Mouse (Mus musculus) bone marrow macrophage, adult 2 months (primary cell): ENCODE measurements around the gene Abcg8.

Experiments used
- CTCF ChIP-seq: IDR thresholded peaks from 2 replicates; pipeline ENCODE4 v1.5.1; 2012; ENCODE audit warnings: low read depth, mild to moderate bottlenecking, low read length, moderate library complexity
- POLR2A ChIP-seq: IDR thresholded peaks from 2 replicates; pipeline ENCODE4 v1.6.1; 2012; ENCODE audit warnings: mild to moderate bottlenecking, low read depth, low read length, borderline replicate concordance

DNA sequence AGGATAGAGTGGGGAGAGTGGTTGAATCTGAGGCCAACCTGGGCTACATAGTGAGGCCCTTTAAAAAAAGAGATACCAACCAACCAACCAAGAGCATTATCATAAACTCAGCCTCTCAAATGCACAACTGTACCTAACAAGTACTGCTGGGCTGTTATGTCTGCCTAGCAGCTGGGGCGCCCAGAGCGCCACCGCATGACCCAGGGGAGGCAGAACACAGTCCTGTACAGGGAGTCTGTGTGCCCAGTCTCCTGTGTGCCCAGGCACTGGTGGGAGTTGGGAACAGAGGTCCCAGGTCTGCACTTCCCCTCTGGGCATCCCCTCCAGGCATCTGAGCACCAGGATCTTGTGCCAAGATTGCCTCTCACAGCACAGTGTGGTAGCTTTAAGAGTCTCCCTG is 49.1 kb downstream of the Abcg8 start:
- TF ChIP-seq CTCF (no peak), POLR2A (no peak)
